Mouse (Mus musculus) colon, adult 2 months (tissue): ENCODE data around the gene Olfr1188. TPM values are rescaled to one million over a fixed set of nuclear protein-coding genes. Genes with fewer than 3 reads are reported as not detected.

Experiments used
- polyA plus RNA-seq: library from polyadenylated mRNA; depleted of rRNA; stranded (reverse); fragments of >200 nt; gene quantifications from 2 replicates; pipeline ENCODE4 v1.2.3, GENCODE M21; 2012; rRNA removed

The Olfr1188 gene
- not detected in 2 replicates for polyA plus RNA-seq

GRCm38 (mm10) chr2:88556635-88557034, at the start of gene Olfr1188:
Gene Olfr1188 (plus strand): TSS chr2:88556935.

GRCm38 (mm10) chr2:88518251-88518650, 38.5 kb upstream of the Olfr1188 start, which contains the start of gene Olfr1186:
Gene Olfr1186 (plus strand): TSS chr2:88518551.

GRCm38 (mm10) chr2:88586154-88586553, 29.4 kb downstream of the Olfr1188 start, which contains the start of gene Olfr1189:
Gene Olfr1189 (plus strand): TSS chr2:88586454.

Other genes with a start within 250 kb of the Olfr1188 start
- not detected in 2 replicates for gene Olfr1174-ps, start 241.8 kb upstream of the Olfr1188 start, polyA plus RNA-seq
- not detected in 2 replicates for gene Olfr1175-ps, start 229.7 kb upstream of the Olfr1188 start, polyA plus RNA-seq
- not detected in 2 replicates for gene Olfr1176, start 220.2 kb upstream of the Olfr1188 start, polyA plus RNA-seq
- not detected in 2 replicates for gene Olfr1177-ps, start 210.4 kb upstream of the Olfr1188 start, polyA plus RNA-seq
- gene Olfr1178, start 169.9 kb upstream of the Olfr1188 start, polyA plus RNA-seq: not detected in 2 replicates
- not detected in 2 replicates for gene Olfr1179, start 150.5 kb upstream of the Olfr1188 start, polyA plus RNA-seq
- gene Olfr1180, start 137.8 kb upstream of the Olfr1188 start, polyA plus RNA-seq: not detected in 2 replicates
- not detected in 2 replicates for gene Olfr1181, start 130.8 kb upstream of the Olfr1188 start, polyA plus RNA-seq
- gene Gm13757, start 107.8 kb upstream of the Olfr1188 start, polyA plus RNA-seq: not detected in 2 replicates
- not detected in 2 replicates for gene Olfr1183, start 102.1 kb upstream of the Olfr1188 start, polyA plus RNA-seq
- gene Olfr1184, start 73.3 kb upstream of the Olfr1188 start, polyA plus RNA-seq: not detected in 2 replicates
- gene Olfr1185-ps1, start 63.6 kb upstream of the Olfr1188 start, polyA plus RNA-seq: not detected in 2 replicates
- gene Olfr1186, start 38.4 kb upstream of the Olfr1188 start, polyA plus RNA-seq: not detected in 2 replicates
- gene Olfr1189, start 29.5 kb downstream of the Olfr1188 start, polyA plus RNA-seq: not detected in 2 replicates
- gene Olfr1191-ps1, start 83.6 kb downstream of the Olfr1188 start, polyA plus RNA-seq: not detected in 2 replicates
- not detected in 2 replicates for gene Olfr1192-ps1, start 91.6 kb downstream of the Olfr1188 start, polyA plus RNA-seq
- gene Olfr1193, start 118.7 kb downstream of the Olfr1188 start, polyA plus RNA-seq: not detected in 2 replicates
- not detected in 2 replicates for gene Olfr1195, start 132.3 kb downstream of the Olfr1188 start, polyA plus RNA-seq
- gene Olfr1196, start 147.7 kb downstream of the Olfr1188 start, polyA plus RNA-seq: not detected in 2 replicates
- gene Olfr1197, start 175.4 kb downstream of the Olfr1188 start, polyA plus RNA-seq: not detected in 2 replicates
- gene Olfr1198, start 194.4 kb downstream of the Olfr1188 start, polyA plus RNA-seq: not detected in 2 replicates
- gene Olfr1199, start 203.5 kb downstream of the Olfr1188 start, polyA plus RNA-seq: not detected in 2 replicates
- not detected in 2 replicates for gene Olfr1200, start 213.6 kb downstream of the Olfr1188 start, polyA plus RNA-seq
- gene Olfr1201, start 236.1 kb downstream of the Olfr1188 start, polyA plus RNA-seq: not detected in 2 replicates